Mouse (Mus musculus): ENCODE results near the gene C1galt1. TPM values are rescaled to one million over a fixed set of nuclear protein-coding genes. Genes with fewer than 3 reads are reported as not detected.

C1galt1 gene
- polyA plus RNA-seq, 1 experiment from 2014 or later = 3.9 TPM

GRCm38 (mm10) chr6:7830793-7831192 lies 13.8 kb upstream of the C1galt1 start:
- DNase-seq (no peak), ATAC-seq (no peak)
- no peak for TF ChIP-seq CTCF (IDR thresholded peaks at IDR 0.05; ENCODE audit: low read depth)
- TF ChIP-seq EP300 (IDR thresholded peaks at IDR 0.05; ENCODE audit: low read depth) = no peak

GRCm38 (mm10) chr6:7832564-7833175 lies 12.0 kb upstream of the C1galt1 start:
- Histone ChIP-seq H3K4me3 (ENCODE audit: low read depth, low read length) (no peak overlapping the region), H3K9ac (replicated peaks) (no peak overlapping the region), H3K27ac (ENCODE audit: low read depth) (no peak overlapping the region), H3K4me1 (ENCODE audit: insufficient read depth) (no peaks in the 10 kb centered on the region), H3K36me3 (replicated peaks; ENCODE audit: insufficient read depth, low read length) (no peaks in the 10 kb centered on the region), H3K9me3 (ENCODE audit: low read length) (no peaks in the 10 kb centered on the region), H3K4me2 (ENCODE audit: low read depth, low read length) (no peak overlapping the region), H3K27me3 (ENCODE audit: insufficient read depth, low read length) (no peaks in the 10 kb centered on the region)
- 76% methylated on average over 6 of the region's 6 CpGs for WGBS (ENCODE audit: insufficient replicate concordance)
- ATAC-seq (no peak), DNase-seq (no peak)
- TF ChIP-seq CTCF (IDR thresholded peaks at IDR 0.05; ENCODE audit: low read depth) = no peak
- TF ChIP-seq EP300 (IDR thresholded peaks at IDR 0.05; ENCODE audit: low read depth) = no peak

More at GRCm38 (mm10) chr6:7830793-7831192, 13.8 kb upstream of the C1galt1 start:
- H3K9me3 ChIP-seq (ENCODE audit: low read length) = no peaks in the 10 kb centered on the region
- no peak overlapping the region for H3K4me2 ChIP-seq (ENCODE audit: low read depth, low read length)
- H3K36me3 ChIP-seq (replicated peaks; ENCODE audit: insufficient read depth, low read length) = no peaks in the 10 kb centered on the region
- H3K9ac ChIP-seq (replicated peaks) = no peak overlapping the region
- no peaks in the 10 kb centered on the region for H3K27me3 ChIP-seq (ENCODE audit: insufficient read depth, low read length)
- WGBS (ENCODE audit: insufficient replicate concordance) = 71% methylated on average over 8 of the region's 8 CpGs
- no peak overlapping the region for H3K4me3 ChIP-seq (ENCODE audit: low read depth, low read length)
- H3K27ac ChIP-seq (ENCODE audit: low read depth) = no peak overlapping the region
- H3K4me1 ChIP-seq (ENCODE audit: insufficient read depth) = no peaks in the 10 kb centered on the region

GRCm38 (mm10) chr6:7843726-7844411 lies 773 bp upstream of the C1galt1 start:
- TF ChIP-seq CTCF (IDR thresholded peaks at IDR 0.05; ENCODE audit: low read depth) (no peak), EP300 (IDR thresholded peaks at IDR 0.05; ENCODE audit: low read depth) (no peak)
- peak overlapping the region; percentile 98; the same call in 1 of the 2 replicates for H3K27ac ChIP-seq (ENCODE audit: low read depth)
- peak overlapping the region; percentile 96; the same call in 1 of the 2 replicates for H3K9ac ChIP-seq (replicated peaks)
- H3K27me3 ChIP-seq (ENCODE audit: insufficient read depth, low read length) = no peaks in the 10 kb centered on the region
- 61% methylated on average over 10 of the region's 10 CpGs for WGBS (ENCODE audit: insufficient replicate concordance)
- DNase-seq (no peak), ATAC-seq (no peak)
- peak overlapping the region; percentile 94 for H3K4me3 ChIP-seq (ENCODE audit: low read depth, low read length)
- peaks cover 21% of the 10 kb centered on the region for H3K4me1 ChIP-seq (ENCODE audit: insufficient read depth)
- 0 out of 2 replicates have a peak, but pooled peaks cover 3% of the 10 kb centered on the region for H3K36me3 ChIP-seq (replicated peaks; ENCODE audit: insufficient read depth, low read length)
- peak overlapping the region; percentile 76 for H3K4me2 ChIP-seq (ENCODE audit: low read depth, low read length)
- no peaks in the 10 kb centered on the region for H3K9me3 ChIP-seq (ENCODE audit: low read length)

- 0 out of 2 replicates have a peak, but pooled peaks cover 3% of the 10 kb centered on the region for H3K36me3 ChIP-seq (replicated peaks; ENCODE audit: insufficient read depth, low read length)
- H3K4me1 ChIP-seq (ENCODE audit: insufficient read depth) = peaks cover 23% of the 10 kb centered on the region
- DNase-seq (peak; percentile 99), ATAC-seq (peak; percentile 96)
- H3K27me3 ChIP-seq (ENCODE audit: insufficient read depth, low read length) = no peaks in the 10 kb centered on the region
- peak overlapping the region; percentile 94 for H3K4me3 ChIP-seq (ENCODE audit: low read depth, low read length)
- H3K9ac ChIP-seq (replicated peaks) = peak overlapping the region; percentile 96
- WGBS (ENCODE audit: insufficient replicate concordance) = under 1% methylated on average over 19 of the region's 33 CpGs
- H3K27ac ChIP-seq (ENCODE audit: low read depth) = peak overlapping the region; percentile 98
- TF ChIP-seq CTCF (IDR thresholded peaks at IDR 0.05; ENCODE audit: low read depth) (peak; percentile 69), EP300 (IDR thresholded peaks at IDR 0.05; ENCODE audit: low read depth) (no peak)
- peak overlapping the region; percentile 76 for H3K4me2 ChIP-seq (ENCODE audit: low read depth, low read length)
- H3K9me3 ChIP-seq (ENCODE audit: low read length) = no peaks in the 10 kb centered on the region
Observed at GRCm38 (mm10) chr6:7844412-7844801, 235 bp upstream of the C1galt1 start.

- Histone ChIP-seq H3K27me3 (ENCODE audit: insufficient read depth, low read length) (no peaks in the 10 kb centered on the region), H3K9ac (replicated peaks) (peak overlapping the region; percentile 96), H3K4me3 (ENCODE audit: low read depth, low read length) (peak overlapping the region; percentile 94), H3K36me3 (replicated peaks; ENCODE audit: insufficient read depth, low read length) (0 out of 2 replicates have a peak, but pooled peaks cover 3% of the 10 kb centered on the region), H3K27ac (ENCODE audit: low read depth) (peak overlapping the region; percentile 98), H3K4me2 (ENCODE audit: low read depth, low read length) (peak overlapping the region; percentile 76), H3K4me1 (ENCODE audit: insufficient read depth) (peaks cover 27% of the 10 kb centered on the region), H3K9me3 (ENCODE audit: low read length) (no peaks in the 10 kb centered on the region)
- no peak for TF ChIP-seq EP300 (IDR thresholded peaks at IDR 0.05; ENCODE audit: low read depth)
- TF ChIP-seq CTCF (IDR thresholded peaks at IDR 0.05; ENCODE audit: low read depth) = no peak
- no peak for DNase-seq
- 2% methylated on average over 6 of the region's 6 CpGs for WGBS (ENCODE audit: insufficient replicate concordance)
- no peak for ATAC-seq
Observed at GRCm38 (mm10) chr6:7845680-7846017, 1.0 kb downstream of the C1galt1 start.

- peaks cover 27% of the 10 kb centered on the region for H3K4me1 ChIP-seq (ENCODE audit: insufficient read depth)
- 0 out of 2 replicates have a peak, but pooled peaks cover 3% of the 10 kb centered on the region for H3K36me3 ChIP-seq (replicated peaks; ENCODE audit: insufficient read depth, low read length)
- TF ChIP-seq CTCF (IDR thresholded peaks at IDR 0.05; ENCODE audit: low read depth) (no peak), EP300 (IDR thresholded peaks at IDR 0.05; ENCODE audit: low read depth) (no peak)
- H3K27ac ChIP-seq (ENCODE audit: low read depth) = peak overlapping the region; percentile 76
- H3K4me2 ChIP-seq (ENCODE audit: low read depth, low read length) = peak overlapping the region; percentile 64
- peak overlapping the region; percentile 30 for H3K4me3 ChIP-seq (ENCODE audit: low read depth, low read length)
- no peaks in the 10 kb centered on the region for H3K27me3 ChIP-seq (ENCODE audit: insufficient read depth, low read length)
- peak overlapping the region; percentile 39; the same call in 1 of the 2 replicates for H3K9ac ChIP-seq (replicated peaks)
- ATAC-seq (no peak), DNase-seq (no peak)
- H3K9me3 ChIP-seq (ENCODE audit: low read length) = no peaks in the 10 kb centered on the region
- 63% methylated on average over 8 of the region's 8 CpGs for WGBS (ENCODE audit: insufficient replicate concordance)
Observed at GRCm38 (mm10) chr6:7846726-7847439, 2.2 kb downstream of the C1galt1 start.

All from liver, postnatal 0 days (tissue).